Mouse (Mus musculus) heart, postnatal 14 days (tissue): ENCODE results near the gene Disc1. TPM values are rescaled to one million over a fixed set of nuclear protein-coding genes. Genes with fewer than 3 reads are reported as not detected.
A peak's percentile ranks its signal among the peaks of the same experiment; 100 is the strongest.

Source experiments
- DNase-seq, 2 experiments: peaks; one replicate each; pipeline ENCODE4 v3.0.0; 2021 to 2022
- intact Hi-C: fragments of 180-260 bp; cut with DNase I; formaldehyde crosslinking; loops from one replicate; pipeline ENCODE4 v1.15.1; 2025
- microRNA-seq, 2 experiments: library from miRNA; unstranded; fragments of <30 nt; microRNA quantifications; one replicate each; pipeline ENCODE4 v1.2.0; 2021 to 2022
- total RNA-seq, 2 experiments: library from RNA; stranded (reverse); gene quantifications; 2 replicates each; pipeline ENCODE4 v1.2.3; 2021

The Disc1 gene
- total RNA-seq, 2 experiments from 2014 or later = 3.1 to 3.9 TPM

DNA sequence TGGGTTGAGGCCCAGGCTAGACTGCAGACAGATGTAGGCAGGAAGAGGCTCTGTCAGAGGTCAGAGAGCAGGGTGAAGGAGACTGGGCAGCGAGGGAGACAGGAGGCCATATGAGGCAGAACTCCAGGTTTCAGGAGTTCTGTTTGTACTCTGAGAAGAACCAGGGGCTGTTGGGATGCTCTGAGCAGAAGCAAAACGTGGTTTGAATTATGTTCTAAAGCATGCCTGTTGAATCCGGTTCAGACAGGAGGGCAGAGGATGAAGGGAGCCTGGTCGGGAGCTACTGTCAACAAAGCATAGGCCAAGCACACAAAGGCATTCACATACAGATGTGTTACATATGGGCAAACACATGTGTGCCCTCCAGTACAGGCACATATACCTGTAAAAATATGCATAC, 230.9 kb downstream of the Disc1 start:
- intact Hi-C loops = loop anchor here (5.0 kb wide), 1 partner anchor 58 kb away; no protein-coding TSS in a partner anchor
- no peak for DNase-seq

DNA sequence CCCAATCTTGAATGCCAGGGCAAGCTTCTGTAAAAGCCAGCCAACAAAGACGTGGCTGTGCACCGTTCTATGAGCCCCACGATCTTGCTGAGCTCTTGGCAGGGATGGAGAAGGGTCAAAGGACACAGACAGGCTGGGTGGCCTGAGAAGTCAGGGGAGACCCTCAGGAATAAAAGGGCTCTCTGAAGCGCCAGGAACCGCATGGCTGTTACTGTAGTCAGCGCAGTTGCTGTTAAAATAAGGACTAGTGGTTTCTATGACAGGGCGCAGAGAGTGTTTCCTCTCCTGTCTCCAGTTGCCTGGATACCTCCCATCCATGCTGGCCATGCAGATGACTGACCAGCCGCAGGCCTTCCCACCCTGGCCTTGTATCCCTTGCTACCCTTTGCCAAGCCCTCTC, 231.4 kb downstream of the Disc1 start:
- peak; percentile 20 to 39 for DNase-seq
- intact Hi-C loops = loop anchor here (5.0 kb wide), 1 partner anchor 58 kb away; no protein-coding TSS in a partner anchor

DNA sequence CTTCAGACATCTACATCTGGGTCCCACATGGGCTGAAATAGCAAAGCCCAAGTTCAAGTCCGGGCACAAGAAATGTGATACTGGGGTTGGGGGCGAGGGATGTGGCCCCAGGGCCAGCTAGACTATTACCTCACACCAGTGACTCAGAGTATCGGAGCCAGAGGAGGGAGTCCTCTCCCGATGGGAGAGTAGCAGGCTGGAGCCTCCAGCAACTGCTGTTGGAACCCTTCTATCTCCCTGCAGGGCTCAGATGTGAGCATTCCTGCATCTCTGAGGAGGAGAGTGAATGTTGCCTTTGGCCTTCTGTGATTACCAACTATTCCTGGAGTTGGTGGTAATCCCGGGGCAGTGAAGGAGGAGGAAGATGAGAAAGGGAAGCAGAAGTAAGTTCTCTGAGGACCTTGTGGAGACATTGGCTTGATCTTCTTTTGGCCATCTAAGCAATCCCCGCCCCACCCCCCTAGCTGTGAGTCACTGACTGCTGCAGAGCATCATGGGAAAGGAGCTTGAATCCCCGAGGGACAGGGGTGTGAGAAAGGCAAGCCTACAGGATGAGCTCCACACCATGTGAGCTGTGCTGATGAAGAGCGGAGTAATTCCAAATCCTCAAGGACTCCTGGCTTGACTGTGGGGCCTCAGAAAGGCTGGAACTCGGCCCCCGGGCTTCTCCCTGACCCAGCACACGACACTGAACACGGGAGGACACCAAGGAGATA, 232.1 kb downstream of the Disc1 start:
- intact Hi-C loops = loop anchor here (5.0 kb wide), 1 partner anchor 59 kb away; no protein-coding TSS in a partner anchor
- DNase-seq = peak; percentile 82 to 87

DNA sequence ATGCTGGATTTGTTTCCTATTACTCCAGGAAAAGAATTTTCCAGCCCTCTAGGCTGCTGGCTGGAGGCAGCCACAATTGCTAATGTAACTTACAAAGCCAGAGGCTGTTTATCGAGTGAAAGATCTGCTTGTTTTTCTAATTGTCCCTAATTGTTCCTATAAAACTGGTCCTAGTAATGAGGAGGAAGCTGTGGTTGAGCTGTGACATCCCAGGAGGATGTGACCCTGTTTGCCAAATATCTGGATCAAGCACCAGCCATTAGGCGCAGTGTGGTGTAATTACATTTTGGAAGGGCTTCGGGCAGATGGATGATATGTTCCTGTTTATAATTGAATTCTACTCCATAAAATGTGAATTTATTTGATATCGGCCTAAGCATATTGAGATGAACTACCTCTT, 233.3 kb downstream of the Disc1 start:
- intact Hi-C loops = loop anchor here (5.0 kb wide), 1 partner anchor 60 kb away; no protein-coding TSS in a partner anchor
- DNase-seq = no peak

- DNase-seq = peak; percentile 36 to 46
- intact Hi-C loops = loop anchor here (5.0 kb wide), 1 partner anchor 61 kb away; no protein-coding TSS in a partner anchor
Observed at GRCm38 (mm10) chr8:125287841-125288341, 233.9 kb downstream of the Disc1 start.

DNA sequence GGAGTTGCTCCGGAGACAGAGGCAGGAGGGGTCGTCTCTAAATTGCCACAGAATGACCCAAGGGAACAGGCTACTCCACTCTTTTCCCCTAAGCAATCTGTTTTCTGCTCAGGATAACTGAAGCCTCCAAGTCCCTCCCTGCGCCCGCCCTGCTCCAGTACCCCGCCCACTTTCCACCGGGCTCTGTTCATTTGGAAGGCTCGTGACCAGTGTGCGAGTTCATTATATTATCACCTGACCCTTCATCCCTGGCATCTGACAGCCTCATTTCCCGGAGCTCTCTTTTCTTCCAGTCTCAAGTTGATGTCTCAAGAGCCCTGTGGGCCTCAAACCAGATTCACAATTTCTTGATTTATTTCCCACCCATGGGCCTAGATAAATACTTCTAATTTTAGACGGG, 237.5 kb downstream of the Disc1 start:
- intact Hi-C loops = no loop called here
- peak; percentile 40 to 50 for DNase-seq

DNA sequence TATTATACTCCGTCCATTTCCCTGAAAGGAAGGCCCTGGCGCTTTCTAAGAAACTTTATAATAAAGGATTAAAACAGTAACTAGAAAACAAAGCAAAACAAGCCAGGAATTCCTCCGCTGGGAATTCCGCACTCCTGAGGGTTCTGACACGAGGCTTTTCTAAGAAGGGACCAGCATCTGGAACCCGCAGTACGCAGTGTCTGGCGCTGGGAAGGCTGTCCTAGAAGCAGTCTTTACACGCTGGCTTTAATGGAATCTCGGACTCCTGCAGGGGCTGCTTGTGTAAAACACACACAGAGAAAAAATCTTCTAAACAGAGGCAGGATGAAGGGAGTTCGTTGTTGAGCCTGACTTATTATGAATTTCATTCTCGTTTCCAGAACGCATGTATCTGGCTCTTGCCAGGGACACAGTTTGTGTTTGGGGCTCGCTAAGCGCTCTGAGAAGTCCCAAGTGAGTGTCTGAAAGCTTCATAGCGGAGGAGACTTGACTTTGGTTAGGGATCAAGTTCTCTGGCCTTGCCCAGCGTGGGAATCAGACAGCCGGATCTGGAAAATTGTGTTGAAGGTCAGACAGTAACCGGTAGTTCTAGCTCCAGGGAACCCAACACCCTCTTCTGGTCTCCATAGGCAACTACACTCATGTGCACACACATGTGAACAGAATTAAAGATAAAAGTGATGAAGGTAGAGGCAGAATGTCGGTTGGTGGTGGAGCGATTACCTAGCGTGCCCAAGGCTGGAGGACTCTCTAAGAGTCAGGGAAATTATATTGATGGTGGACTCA, 238.1 kb downstream of the Disc1 start:
- DNase-seq = peak; percentile 25 to 46
- intact Hi-C loops = loop anchor here (2.0 kb wide), 2 partner anchors 107 to 277 kb away; partner anchors contain the start of gene Sipa1l2

GRCm38 (mm10) chr8:125292933-125293591, 239.1 kb downstream of the Disc1 start:
- intact Hi-C loops = loop anchor here (2.0 kb wide), 2 partner anchors 108 to 276 kb away; partner anchors contain the start of gene Sipa1l2

GRCm38 (mm10) chr8:125299248-125299647, 245.3 kb downstream of the Disc1 start:
- intact Hi-C loops = no loop called here
- DNase-seq = no peak

More at GRCm38 (mm10) chr8:125292933-125293591, 239.1 kb downstream of the Disc1 start:
- peak; percentile 66 to 77 for DNase-seq

DNA sequence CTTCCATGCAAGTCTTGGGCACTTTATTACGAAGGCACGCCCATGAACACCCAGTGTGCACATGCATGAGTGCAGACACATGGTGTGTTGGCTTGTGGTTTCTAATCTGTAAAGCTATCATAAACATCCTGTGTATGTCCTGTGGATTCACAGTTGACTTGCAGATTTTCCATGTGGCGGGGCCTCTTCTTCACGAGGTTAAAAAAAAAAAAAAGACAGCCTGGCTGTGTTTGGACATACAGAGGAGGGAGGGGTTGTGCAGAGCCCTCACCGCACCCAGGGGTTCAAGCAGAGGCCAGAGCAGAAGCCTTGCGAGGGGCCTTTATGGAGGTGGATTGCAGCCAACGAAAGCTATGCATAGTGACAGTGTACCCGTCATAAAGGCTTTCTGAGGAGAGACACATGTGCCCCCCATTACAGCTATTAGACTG, 248.0 kb downstream of the Disc1 start:
- no peak for DNase-seq
- intact Hi-C loops = loop anchor here (10.0 kb wide), 1 partner anchor 573 kb away; no protein-coding TSS in a partner anchor

DNA sequence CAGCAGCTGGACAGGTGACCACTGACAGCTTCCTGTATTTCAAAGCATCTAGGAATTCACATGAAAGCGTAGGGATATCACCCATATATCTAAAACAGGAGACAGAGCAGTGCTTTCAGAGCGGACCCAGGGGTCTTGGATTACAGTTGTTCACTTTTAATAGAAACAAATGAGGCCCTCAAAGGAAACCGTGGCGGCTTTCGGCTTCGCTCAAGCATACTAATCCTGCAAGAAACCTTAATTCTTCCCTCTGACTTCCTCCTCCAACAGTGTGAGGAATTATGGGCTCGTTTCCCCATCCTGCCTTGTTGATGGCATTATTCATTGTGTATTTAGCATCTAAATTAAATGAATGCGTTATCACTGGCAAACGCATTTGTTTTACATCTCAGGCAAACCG, 252.7 kb downstream of the Disc1 start:
- intact Hi-C loops = loop anchor here (10.0 kb wide), 1 partner anchor 568 kb away; no protein-coding TSS in a partner anchor
- DNase-seq = no peak

DNA sequence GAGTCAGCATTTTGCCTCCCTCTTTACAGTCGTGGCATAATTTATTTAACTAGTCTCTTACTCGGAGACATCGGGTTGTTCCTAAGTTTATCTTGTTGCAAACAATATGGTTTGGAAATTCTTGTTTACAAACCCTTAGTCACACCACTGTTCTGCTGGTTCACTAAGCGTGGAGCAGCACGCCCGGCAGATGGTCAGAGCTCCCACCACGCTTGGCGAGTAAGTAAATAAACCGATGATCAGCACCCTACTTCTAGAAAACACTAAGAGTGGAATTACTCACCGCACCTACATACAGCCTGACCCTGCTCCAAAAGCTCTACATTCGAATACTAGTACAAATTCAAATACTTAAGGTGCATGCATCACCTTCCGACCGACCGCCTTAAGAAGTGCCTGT, 256.0 kb downstream of the Disc1 start:
- intact Hi-C loops = loop anchor here (10.0 kb wide), 1 partner anchor 565 kb away; no protein-coding TSS in a partner anchor
- no peak for DNase-seq

Small RNA genes within 50 kb of the gene (microRNA-seq; reads per million reads assigned to microRNA genes)
- gene Gm22197 = 0 reads per million in 2 experiments

Other genes with a start within 250 kb of the Disc1 start
- gene Gnpat, start 191.2 kb upstream of the Disc1 start, total RNA-seq = 100 to 1,000 TPM; 148 to 164 TPM
- 10 to 100 TPM; 36.4 to 37.8 TPM for gene 2810004N23Rik, start 191.1 kb upstream of the Disc1 start, total RNA-seq
- 10 to 100 TPM; 19.7 to 20.2 TPM for gene Exoc8, start 156.5 kb upstream of the Disc1 start, total RNA-seq
- gene Sprtn, start 156.3 kb upstream of the Disc1 start, total RNA-seq = 10 to 100 TPM; 14.2 to 15.1 TPM
- 100 to 1,000 TPM; 178 to 190 TPM for gene Egln1, start 104.9 kb upstream of the Disc1 start, total RNA-seq
- gene Tsnax, start 41.2 kb upstream of the Disc1 start, total RNA-seq = 10 to 100 TPM; 74.0 to 74.1 TPM